Mouse (Mus musculus) stomach, postnatal 0 days (tissue): ENCODE results near the gene Gm36864.

ENCODE experiments used
- CTCF ChIP-seq: IDR thresholded peaks from 2 replicates; pipeline ENCODE4 v1.5.1; 2016; ENCODE audit warnings: antibody characterized with exemption, low read depth, mild to moderate bottlenecking, moderate library complexity
- EP300 ChIP-seq: optimal IDR thresholded peaks from 2 replicates; pipeline ENCODE3; 2016; ENCODE audit warnings: antibody characterized with exemption

GRCm38 (mm10) chr7:44287760-44288159, 51.8 kb downstream of the Gm36864 start:
- TF ChIP-seq EP300 = no peak
- no peak for TF ChIP-seq CTCF
